Mouse (Mus musculus): ENCODE measurements around the gene Med25.

Med25 gene

GRCm38 (mm10) chr7:44848561-44849415 lies 43.7 kb downstream of the Med25 start, which contains the start of the genes Akt1s1 and Tbc1d17:
TSS of gene Akt1s1 (plus strand) at chr7:44848991.
TSS of gene Tbc1d17 (minus strand) at chr7:44849079.
- DNase-seq (ENCODE audit: low spot score in 2 of 2) = peak; percentile 93 to 100

- no peak for DNase-seq (ENCODE audit: low spot score in 2 of 2)
Observed at GRCm38 (mm10) chr7:44847772-44848171, 44.7 kb downstream of the Med25 start.

GRCm38 (mm10) chr7:44846804-44847203 lies 45.7 kb downstream of the Med25 start:
- no peak for DNase-seq (ENCODE audit: low spot score in 2 of 2)

GRCm38 (mm10) chr7:44845006-44845405 lies 47.5 kb downstream of the Med25 start:
- DNase-seq (ENCODE audit: low spot score in 2 of 2) = no peak

- DNase-seq (ENCODE audit: low spot score in 2 of 2) = no peak
Observed at GRCm38 (mm10) chr7:44841825-44842463, 50.6 kb downstream of the Med25 start.

GRCm38 (mm10) chr7:44840426-44840825 lies 52.1 kb downstream of the Med25 start:
- DNase-seq (ENCODE audit: low spot score in 2 of 2) = no peak

- peak in 1 of 2 experiments; percentile 41 for DNase-seq (ENCODE audit: low spot score in 2 of 2)
Observed at GRCm38 (mm10) chr7:44839491-44840191, 52.9 kb downstream of the Med25 start.

GRCm38 (mm10) chr7:44839171-44839490 lies 53.4 kb downstream of the Med25 start:
- DNase-seq (ENCODE audit: low spot score in 2 of 2) = no peak

GRCm38 (mm10) chr7:44838073-44838472 lies 54.4 kb downstream of the Med25 start:
- DNase-seq (ENCODE audit: low spot score in 2 of 2) = no peak

- no peak for DNase-seq (ENCODE audit: low spot score in 2 of 2)
Observed at GRCm38 (mm10) chr7:44836423-44837053, 56.0 kb downstream of the Med25 start.

- DNase-seq (ENCODE audit: low spot score in 2 of 2) = no peak
Observed at GRCm38 (mm10) chr7:44836016-44836404, 56.5 kb downstream of the Med25 start.

GRCm38 (mm10) chr7:44835373-44836015 lies 57.0 kb downstream of the Med25 start:
- no peak for DNase-seq (ENCODE audit: low spot score in 2 of 2)

GRCm38 (mm10) chr7:44832763-44833162 lies 59.7 kb downstream of the Med25 start:
- DNase-seq (ENCODE audit: low spot score in 2 of 2) = no peak

GRCm38 (mm10) chr7:44828706-44829105 lies 63.8 kb downstream of the Med25 start:
- DNase-seq (ENCODE audit: low spot score in 2 of 2) = no peak

GRCm38 (mm10) chr7:44826771-44827170 lies 65.7 kb downstream of the Med25 start:
- DNase-seq (ENCODE audit: low spot score in 2 of 2) = no peak
